Mouse (Mus musculus): Measurements from ENCODE around the gene Lin37.

Gene Lin37

GRCm38 (mm10) chr7:30515003-30515760 lies 44.5 kb downstream of the Lin37 start:
- in situ Hi-C loops (cut with MboI, MseI): no loop called here

DNA sequence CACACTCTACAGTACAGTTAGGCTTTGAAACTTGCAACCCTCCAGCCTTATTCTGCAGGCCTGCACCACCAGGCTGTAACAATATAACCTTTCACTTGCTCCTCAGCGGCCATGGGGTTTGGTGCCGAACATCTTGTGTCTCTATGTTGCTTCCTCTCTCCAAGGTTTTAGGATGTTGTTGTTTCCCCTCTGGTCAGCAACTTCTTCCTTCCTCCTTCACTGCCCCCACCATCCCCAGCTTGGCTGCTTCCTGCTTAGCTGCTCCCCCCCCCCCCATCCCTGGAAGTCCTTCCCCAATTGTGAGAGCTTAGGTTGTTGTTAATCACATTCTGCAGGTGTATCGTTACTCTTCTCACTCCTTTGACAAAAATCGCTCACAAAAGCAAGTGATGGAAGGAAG lies 51.6 kb downstream of the Lin37 start:
- in situ Hi-C loops (cut with MboI, MseI): no loop called here
